Mouse (Mus musculus): Measurements from ENCODE around the gene Tfdp2. TPM values are rescaled to one million over a fixed set of nuclear protein-coding genes. Genes with fewer than 3 reads are reported as not detected.

Tfdp2 gene
- polyA plus RNA-seq, 1 experiment from 2014 or later: 62.8 TPM

DNA sequence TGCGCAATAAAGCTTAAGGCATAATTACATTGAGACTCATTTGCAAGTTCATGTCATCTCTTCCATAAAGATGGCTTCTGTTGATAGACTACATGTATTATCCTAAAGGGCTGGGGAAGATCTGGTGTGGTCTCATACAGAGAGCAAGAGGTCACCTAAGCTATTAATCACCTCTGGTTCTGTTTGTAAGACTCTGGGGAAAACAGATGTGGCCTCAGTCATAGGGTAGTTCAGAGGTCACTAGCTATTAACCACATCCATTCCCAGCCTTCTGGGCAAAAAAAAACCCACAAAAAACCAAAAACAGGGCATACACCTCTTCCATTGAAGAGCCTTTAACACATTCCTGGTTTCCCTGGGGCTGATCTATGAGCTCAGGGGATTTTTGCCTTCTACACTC lies 42.2 kb downstream of the Tfdp2 start:
- Histone ChIP-seq H3K4me2 (no peak overlapping the region), H3K4me1 (replicated peaks; ENCODE audit: control insufficient read depth, insufficient read depth, low read length) (peaks cover 13% of the 10 kb centered on the region), H3K27ac (ENCODE audit: low read depth, low read length) (no peak overlapping the region), H3K36me3 (ENCODE audit: control insufficient read depth, insufficient read depth, low read length) (no peaks in the 10 kb centered on the region), H3K9me3 (ENCODE audit: control insufficient read depth, low read length) (no peaks in the 10 kb centered on the region), H3K9ac (ENCODE audit: low read depth, low read length) (no peak overlapping the region), H3K27me3 (replicated peaks; ENCODE audit: control insufficient read depth, insufficient read depth, low read length) (no peaks in the 10 kb centered on the region), H3K4me3 (ENCODE audit: low read depth, low read length) (no peak overlapping the region)
- ATAC-seq (replicated peaks; ENCODE audit: low FRiP score): no peak
- WGBS: 93% methylated on average over 1 of the region's 1 CpGs
- no peak for DNase-seq (ENCODE audit: low spot score)

DNA sequence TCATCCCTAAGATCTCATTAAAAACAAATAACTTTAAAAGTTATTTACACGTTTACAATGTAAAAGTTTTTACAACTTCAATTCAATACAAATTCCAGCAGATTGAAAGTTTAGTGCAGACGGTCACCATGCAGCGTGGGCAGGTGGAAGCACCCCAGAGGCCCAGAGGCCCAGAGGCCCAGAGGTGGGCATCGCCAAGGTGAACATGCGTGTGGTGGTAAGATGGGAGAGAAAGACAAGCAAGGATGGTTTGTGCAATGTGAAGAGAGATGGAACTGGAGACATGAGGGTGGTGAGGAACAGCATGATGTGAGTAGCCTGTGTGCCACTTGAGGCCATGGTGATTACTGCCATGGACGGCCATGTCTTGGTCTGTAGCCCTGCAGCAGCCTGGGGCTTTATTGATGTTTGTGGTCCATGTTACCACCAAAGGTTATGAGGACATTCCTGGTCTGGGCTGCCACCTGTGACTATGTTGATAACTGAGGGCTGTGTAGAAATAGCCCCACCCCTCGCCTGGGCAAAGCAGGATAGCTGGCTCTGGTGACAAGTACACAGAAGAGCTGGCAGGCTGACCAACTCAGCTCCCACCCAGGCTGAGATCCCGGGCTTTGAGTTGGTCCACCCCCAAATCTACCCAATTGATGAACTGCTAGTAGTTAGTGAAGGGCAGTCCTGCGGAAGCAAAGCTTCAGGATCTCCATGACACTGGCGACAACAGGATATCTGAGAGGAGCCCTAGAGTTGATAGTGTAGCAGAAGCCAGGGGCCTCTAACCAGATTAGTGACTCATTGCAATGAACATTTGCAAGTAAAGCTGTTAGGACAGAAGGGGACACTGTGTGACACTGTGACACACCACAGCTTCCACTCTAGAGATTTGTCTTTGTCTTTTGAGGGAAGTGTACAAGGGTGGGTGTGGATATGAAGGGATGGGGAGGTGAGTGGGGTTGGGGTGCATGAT lies 45.3 kb downstream of the Tfdp2 start:
- peak; percentile 97 for ATAC-seq (replicated peaks; ENCODE audit: low FRiP score)
- peak; percentile 53 for DNase-seq (ENCODE audit: low spot score)

DNA sequence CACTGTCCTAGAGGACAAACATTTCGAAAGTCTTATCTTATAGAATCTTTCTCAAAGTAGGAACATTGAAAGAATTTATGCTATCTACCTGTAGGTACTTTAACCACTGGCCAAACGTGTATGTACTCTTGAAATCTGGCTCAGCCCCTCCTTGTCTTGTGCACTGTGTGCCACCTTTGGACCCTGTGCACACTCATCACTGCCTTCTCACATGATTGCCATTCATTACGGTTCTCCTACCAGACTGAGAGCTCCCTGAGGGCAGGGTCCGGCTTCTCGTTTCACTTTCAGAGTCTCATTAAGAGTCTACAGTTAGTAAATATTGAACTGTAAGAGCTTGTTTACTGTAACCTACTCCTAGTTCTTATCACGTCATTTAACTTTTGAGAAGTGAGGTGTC lies 47.8 kb downstream of the Tfdp2 start:
- H3K4me1 ChIP-seq (replicated peaks; ENCODE audit: control insufficient read depth, insufficient read depth, low read length): peaks cover 15% of the 10 kb centered on the region

More for the DNA sequence above, 45.3 kb downstream of the Tfdp2 start:
- Histone ChIP-seq H3K36me3 (ENCODE audit: control insufficient read depth, insufficient read depth, low read length) (no peaks in the 10 kb centered on the region), H3K27me3 (replicated peaks; ENCODE audit: control insufficient read depth, insufficient read depth, low read length) (no peaks in the 10 kb centered on the region), H3K9me3 (ENCODE audit: control insufficient read depth, low read length) (no peaks in the 10 kb centered on the region), H3K4me3 (ENCODE audit: low read depth, low read length) (no peak overlapping the region), H3K27ac (ENCODE audit: low read depth, low read length) (peak overlapping the region; percentile 80), H3K9ac (ENCODE audit: low read depth, low read length) (0 out of 2 replicates have a peak overlapping the region, but pooled peaks have one; percentile 20), H3K4me1 (replicated peaks; ENCODE audit: control insufficient read depth, insufficient read depth, low read length) (peaks cover 18% of the 10 kb centered on the region), H3K4me2 (peak overlapping the region; percentile 48)
- 64% methylated on average over 10 of the region's 10 CpGs for WGBS

DNA sequence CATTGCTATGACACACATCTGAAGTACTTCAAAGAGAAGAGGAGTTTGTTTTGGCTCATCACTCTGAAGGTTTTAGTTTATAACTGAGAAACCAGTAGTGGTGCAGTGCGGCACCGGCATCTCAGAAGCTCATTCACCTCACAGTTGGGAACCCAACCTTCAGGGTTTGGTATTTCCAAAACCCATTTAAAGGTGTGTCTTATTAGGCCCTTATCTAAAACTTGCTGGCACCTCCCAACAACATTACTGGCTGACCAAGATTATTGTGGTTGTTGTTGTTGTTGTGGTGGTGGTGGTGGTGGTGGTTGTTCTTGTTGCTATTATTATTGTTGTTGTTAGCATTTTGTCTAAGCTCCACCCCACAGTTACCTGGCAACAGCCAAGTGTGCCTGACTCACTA lies 58.7 kb downstream of the Tfdp2 start:
- Histone ChIP-seq H3K4me3 (ENCODE audit: low read depth, low read length) (no peak overlapping the region), H3K9ac (ENCODE audit: low read depth, low read length) (no peak overlapping the region), H3K36me3 (ENCODE audit: control insufficient read depth, insufficient read depth, low read length) (no peaks in the 10 kb centered on the region), H3K27me3 (replicated peaks; ENCODE audit: control insufficient read depth, insufficient read depth, low read length) (no peaks in the 10 kb centered on the region), H3K4me2 (no peak overlapping the region), H3K9me3 (ENCODE audit: control insufficient read depth, low read length) (no peaks in the 10 kb centered on the region), H3K27ac (ENCODE audit: low read depth, low read length) (peak overlapping the region; percentile 15; the same call in 1 of the 2 replicates), H3K4me1 (replicated peaks; ENCODE audit: control insufficient read depth, insufficient read depth, low read length) (peaks cover 8% of the 10 kb centered on the region)
- ATAC-seq (replicated peaks; ENCODE audit: low FRiP score): 0 out of 2 replicates have a peak, but pooled peaks have one; percentile 11
- WGBS: 92% methylated on average over 2 of the region's 2 CpGs
- no peak for DNase-seq (ENCODE audit: low spot score)

More for the DNA sequence above, 47.8 kb downstream of the Tfdp2 start:
- no peak overlapping the region for H3K27ac ChIP-seq (ENCODE audit: low read depth, low read length)
- 79% methylated on average over 6 of the region's 6 CpGs for WGBS
- no peak overlapping the region for H3K9ac ChIP-seq (ENCODE audit: low read depth, low read length)
- no peak overlapping the region for H3K4me3 ChIP-seq (ENCODE audit: low read depth, low read length)
- H3K4me2 ChIP-seq: no peak overlapping the region
- H3K27me3 ChIP-seq (replicated peaks; ENCODE audit: control insufficient read depth, insufficient read depth, low read length): no peaks in the 10 kb centered on the region
- ATAC-seq (replicated peaks; ENCODE audit: low FRiP score) (no peak), DNase-seq (ENCODE audit: low spot score) (no peak)
- no peaks in the 10 kb centered on the region for H3K36me3 ChIP-seq (ENCODE audit: control insufficient read depth, insufficient read depth, low read length)
- H3K9me3 ChIP-seq (ENCODE audit: control insufficient read depth, low read length): no peaks in the 10 kb centered on the region

DNA sequence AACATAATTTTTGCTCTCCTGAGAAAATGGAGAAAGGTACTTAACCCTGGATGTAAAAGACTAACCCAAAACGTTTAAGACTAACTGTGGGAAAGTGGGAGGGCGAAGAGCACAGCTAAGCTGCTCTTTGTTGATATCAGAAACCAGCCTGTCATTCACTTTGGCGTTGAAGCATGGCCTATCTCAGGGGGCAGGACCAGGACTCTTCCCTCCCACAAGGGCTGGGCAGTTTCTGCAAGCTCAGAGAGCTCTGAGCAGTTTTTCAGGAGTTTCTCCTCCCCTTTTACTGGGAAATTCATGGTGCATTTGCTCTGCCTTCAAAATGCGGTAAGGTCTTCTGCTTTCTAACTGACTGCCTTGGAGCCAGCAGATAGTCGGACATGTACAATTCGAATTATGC lies 62.4 kb downstream of the Tfdp2 start:
- no peaks in the 10 kb centered on the region for H3K9me3 ChIP-seq (ENCODE audit: control insufficient read depth, low read length)
- ATAC-seq (replicated peaks; ENCODE audit: low FRiP score) (peak; percentile 95), DNase-seq (ENCODE audit: low spot score) (peak; percentile 60)
- peak overlapping the region; percentile 55 for H3K4me3 ChIP-seq (ENCODE audit: low read depth, low read length)
- peak overlapping the region; percentile 44; the same call in 1 of the 2 replicates for H3K9ac ChIP-seq (ENCODE audit: low read depth, low read length)
- H3K36me3 ChIP-seq (ENCODE audit: control insufficient read depth, insufficient read depth, low read length): no peaks in the 10 kb centered on the region
- peak overlapping the region; percentile 91 for H3K27ac ChIP-seq (ENCODE audit: low read depth, low read length)
- peak overlapping the region; percentile 61 for H3K4me2 ChIP-seq
- peaks cover 11% of the 10 kb centered on the region for H3K4me1 ChIP-seq (replicated peaks; ENCODE audit: control insufficient read depth, insufficient read depth, low read length)
- H3K27me3 ChIP-seq (replicated peaks; ENCODE audit: control insufficient read depth, insufficient read depth, low read length): no peaks in the 10 kb centered on the region
- 10% methylated on average over 6 of the region's 6 CpGs for WGBS

DNA sequence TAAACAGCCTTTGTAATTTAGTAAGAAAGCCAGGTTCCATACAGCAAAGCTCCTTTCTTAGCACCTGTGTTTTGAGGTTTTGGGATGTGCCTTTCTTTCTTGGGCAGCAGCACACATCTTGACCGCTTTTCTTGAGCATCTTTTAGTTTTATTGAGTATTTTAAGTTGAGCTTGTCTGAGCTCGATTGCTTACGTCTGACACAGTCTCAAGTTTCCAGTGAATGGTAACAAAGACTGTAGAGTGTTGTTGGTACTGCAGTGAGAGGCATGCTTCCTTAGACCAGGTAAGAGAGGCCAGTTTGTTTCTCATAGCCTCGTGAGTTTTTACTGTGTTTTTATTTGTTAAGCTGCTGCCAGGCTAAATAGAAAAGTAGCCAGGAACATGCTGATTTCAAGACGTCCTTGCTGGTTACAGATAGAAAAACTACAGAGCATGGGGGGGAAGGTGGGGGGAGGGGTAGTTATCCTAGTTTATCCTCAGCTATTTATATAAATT lies 63.0 kb downstream of the Tfdp2 start:
- Histone ChIP-seq H3K4me2 (peak overlapping the region; percentile 61), H3K27me3 (replicated peaks; ENCODE audit: control insufficient read depth, insufficient read depth, low read length) (no peaks in the 10 kb centered on the region), H3K36me3 (ENCODE audit: control insufficient read depth, insufficient read depth, low read length) (no peaks in the 10 kb centered on the region), H3K9me3 (ENCODE audit: control insufficient read depth, low read length) (no peaks in the 10 kb centered on the region), H3K27ac (ENCODE audit: low read depth, low read length) (peak overlapping the region; percentile 91), H3K9ac (ENCODE audit: low read depth, low read length) (peak overlapping the region; percentile 72), H3K4me1 (replicated peaks; ENCODE audit: control insufficient read depth, insufficient read depth, low read length) (peaks cover 11% of the 10 kb centered on the region), H3K4me3 (ENCODE audit: low read depth, low read length) (peak overlapping the region; percentile 55)
- 6% methylated on average over 5 of the region's 5 CpGs for WGBS
- ATAC-seq (replicated peaks; ENCODE audit: low FRiP score) (peak; percentile 49; the same call in 1 of the 2 replicates), DNase-seq (ENCODE audit: low spot score) (peak; percentile 42)

DNA sequence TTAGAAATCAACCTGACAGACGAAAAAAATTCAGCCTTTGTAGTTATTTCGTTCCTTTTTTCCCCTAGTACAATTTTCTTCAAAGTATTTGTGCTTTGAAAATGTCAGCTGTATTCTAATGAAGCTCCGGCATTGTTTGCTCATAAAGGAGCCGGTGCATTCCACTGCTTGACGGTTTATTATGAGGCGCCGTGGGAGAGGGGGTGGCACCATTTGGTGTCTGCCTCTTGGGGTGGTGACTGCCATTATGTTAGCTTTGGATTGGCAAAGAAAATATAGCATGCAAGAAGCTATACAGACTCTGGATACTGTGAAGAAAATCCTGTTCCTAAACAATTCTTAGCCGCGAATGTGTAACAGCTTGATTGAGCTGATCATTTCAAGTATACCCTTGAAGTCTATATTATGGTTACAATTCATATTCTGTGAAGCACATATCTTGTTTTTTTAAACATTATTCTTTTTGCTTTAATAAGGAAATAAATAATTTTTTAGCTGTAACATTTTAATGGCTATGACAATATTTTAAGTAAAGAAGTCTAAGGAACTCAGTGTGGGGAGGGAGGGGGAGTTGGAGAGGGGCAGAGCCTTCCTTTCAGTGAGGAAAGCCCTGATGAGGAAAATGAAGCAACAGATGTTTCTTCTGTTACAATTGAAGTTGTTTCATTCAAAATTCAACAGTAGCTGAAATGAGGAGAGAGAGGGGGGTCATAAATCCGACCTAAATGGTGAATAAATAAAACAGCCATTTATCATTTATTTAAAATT lies 63.9 kb downstream of the Tfdp2 start:
- Histone ChIP-seq H3K9ac (ENCODE audit: low read depth, low read length) (peak overlapping the region; percentile 72), H3K9me3 (ENCODE audit: control insufficient read depth, low read length) (no peaks in the 10 kb centered on the region), H3K27ac (ENCODE audit: low read depth, low read length) (peak overlapping the region; percentile 80), H3K4me2 (peak overlapping the region; percentile 69), H3K4me3 (ENCODE audit: low read depth, low read length) (peak overlapping the region; percentile 55), H3K36me3 (ENCODE audit: control insufficient read depth, insufficient read depth, low read length) (no peaks in the 10 kb centered on the region), H3K27me3 (replicated peaks; ENCODE audit: control insufficient read depth, insufficient read depth, low read length) (no peaks in the 10 kb centered on the region), H3K4me1 (replicated peaks; ENCODE audit: control insufficient read depth, insufficient read depth, low read length) (peaks cover 11% of the 10 kb centered on the region)
- 10% methylated on average over 10 of the region's 10 CpGs for WGBS
- ATAC-seq (replicated peaks; ENCODE audit: low FRiP score): peak; percentile 58
- no peak for DNase-seq (ENCODE audit: low spot score)

DNA sequence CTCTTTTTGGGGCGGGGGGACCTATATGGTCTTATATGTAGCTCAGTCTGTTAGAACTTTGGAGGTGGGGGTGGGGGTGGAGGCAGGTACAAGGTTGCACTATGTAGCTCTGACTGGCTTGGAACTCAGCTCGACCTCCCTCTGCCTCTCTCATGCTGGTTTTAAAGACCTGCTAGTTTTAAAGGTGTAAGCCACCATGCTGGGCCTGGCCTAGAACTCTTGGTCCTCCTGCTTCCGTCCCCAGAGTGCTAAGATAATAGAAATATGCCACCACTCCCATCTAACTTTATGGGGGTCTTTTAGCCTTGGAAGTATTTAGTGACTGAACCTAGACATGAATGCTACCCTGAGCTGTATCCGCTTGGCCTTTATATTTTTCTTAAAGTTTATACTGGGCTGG lies 65.0 kb downstream of the Tfdp2 start:
- Histone ChIP-seq H3K4me2 (peak overlapping the region; percentile 57), H3K4me3 (ENCODE audit: low read depth, low read length) (peak overlapping the region; percentile 26), H3K9ac (ENCODE audit: low read depth, low read length) (0 out of 2 replicates have a peak overlapping the region, but pooled peaks have one; percentile 34), H3K4me1 (replicated peaks; ENCODE audit: control insufficient read depth, insufficient read depth, low read length) (peaks cover 11% of the 10 kb centered on the region), H3K9me3 (ENCODE audit: control insufficient read depth, low read length) (no peaks in the 10 kb centered on the region), H3K27ac (ENCODE audit: low read depth, low read length) (0 out of 2 replicates have a peak overlapping the region, but pooled peaks have one; percentile 13), H3K27me3 (replicated peaks; ENCODE audit: control insufficient read depth, insufficient read depth, low read length) (no peaks in the 10 kb centered on the region), H3K36me3 (ENCODE audit: control insufficient read depth, insufficient read depth, low read length) (no peaks in the 10 kb centered on the region)
- ATAC-seq (replicated peaks; ENCODE audit: low FRiP score) (no peak), DNase-seq (ENCODE audit: low spot score) (no peak)
- WGBS: 75% methylated on average over 4 of the region's 4 CpGs

Measured in liver, embryonic 11.5 days (tissue).